Mouse (Mus musculus): Measurements from ENCODE around the gene Maml1.

Maml1 gene

GRCm38 (mm10) chr11:50280053-50280452 lies 12.1 kb downstream of the Maml1 start:
- DNase-seq (ENCODE audit: low spot score in 2 of 2) = no peak

- DNase-seq (ENCODE audit: low spot score in 2 of 2) = no peak
These were observed 13.1 kb downstream of the Maml1 start for GRCm38 (mm10) chr11:50279005-50279404.

GRCm38 (mm10) chr11:50277706-50278105 lies 14.4 kb downstream of the Maml1 start:
- DNase-seq (ENCODE audit: low spot score in 2 of 2) = peak in 1 of 2 experiments; percentile 22

- peak in 1 of 2 experiments; percentile 22 for DNase-seq (ENCODE audit: low spot score in 2 of 2)
These were observed 15.1 kb downstream of the Maml1 start for GRCm38 (mm10) chr11:50277025-50277424.

GRCm38 (mm10) chr11:50275568-50276151 lies 16.5 kb downstream of the Maml1 start:
- peak in 1 of 2 experiments; percentile 52 for DNase-seq (ENCODE audit: low spot score in 2 of 2)

- no peak for DNase-seq (ENCODE audit: low spot score in 2 of 2)
These were observed 17.0 kb downstream of the Maml1 start for GRCm38 (mm10) chr11:50275077-50275476.

GRCm38 (mm10) chr11:50272819-50273218 lies 19.3 kb downstream of the Maml1 start:
- no peak for DNase-seq (ENCODE audit: low spot score in 2 of 2)

- DNase-seq (ENCODE audit: low spot score in 2 of 2) = no peak
These were observed 22.2 kb downstream of the Maml1 start for GRCm38 (mm10) chr11:50269885-50270284.

- no peak for DNase-seq (ENCODE audit: low spot score in 2 of 2)
These were observed 22.9 kb downstream of the Maml1 start for GRCm38 (mm10) chr11:50269163-50269562.

GRCm38 (mm10) chr11:50266997-50267396 lies 25.1 kb downstream of the Maml1 start:
- DNase-seq (ENCODE audit: low spot score in 2 of 2) = no peak

GRCm38 (mm10) chr11:50265931-50266330 lies 26.2 kb downstream of the Maml1 start:
- DNase-seq (ENCODE audit: low spot score in 2 of 2) = no peak

GRCm38 (mm10) chr11:50263198-50263597 lies 28.9 kb downstream of the Maml1 start:
- DNase-seq (ENCODE audit: low spot score in 2 of 2) = no peak

- DNase-seq (ENCODE audit: low spot score in 2 of 2) = no peak
These were observed 30.1 kb downstream of the Maml1 start for GRCm38 (mm10) chr11:50262020-50262419.

- DNase-seq (ENCODE audit: low spot score in 2 of 2) = no peak
These were observed 33.8 kb downstream of the Maml1 start for GRCm38 (mm10) chr11:50258310-50258709.

- DNase-seq (ENCODE audit: low spot score in 2 of 2) = no peak
These were observed 35.5 kb downstream of the Maml1 start for GRCm38 (mm10) chr11:50256615-50257014.

GRCm38 (mm10) chr11:50254010-50254580 lies 38.0 kb downstream of the Maml1 start:
- no peak for DNase-seq (ENCODE audit: low spot score in 2 of 2)

- DNase-seq (ENCODE audit: low spot score in 2 of 2) = no peak
These were observed 38.7 kb downstream of the Maml1 start for GRCm38 (mm10) chr11:50253393-50253792.

- no peak for DNase-seq (ENCODE audit: low spot score in 2 of 2)
These were observed 39.3 kb downstream of the Maml1 start for GRCm38 (mm10) chr11:50252684-50253265.

- no peak for DNase-seq (ENCODE audit: low spot score in 2 of 2)
These were observed 39.9 kb downstream of the Maml1 start for GRCm38 (mm10) chr11:50252166-50252565.

GRCm38 (mm10) chr11:50248473-50249171 lies 43.5 kb downstream of the Maml1 start:
- DNase-seq (ENCODE audit: low spot score in 2 of 2) = no peak

GRCm38 (mm10) chr11:50245269-50245668 lies 46.8 kb downstream of the Maml1 start:
- DNase-seq (ENCODE audit: low spot score in 2 of 2) = no peak

- DNase-seq (ENCODE audit: low spot score in 2 of 2) = no peak
These were observed 48.2 kb downstream of the Maml1 start for GRCm38 (mm10) chr11:50243926-50244325.
